Mouse (Mus musculus) thymus, adult 2 months (tissue): ENCODE data around the gene Plaa.

Experiments used
- CTCF ChIP-seq: fragments of 200-500 bp; IDR thresholded peaks from 2 replicates; pipeline ENCODE4 v1.5.1; 2012; ENCODE audit warnings: mild to moderate bottlenecking, control low read depth, low read length, moderate library complexity, borderline replicate concordance; ENCODE audit not compliant: control insufficient read depth, poor library complexity, insufficient read depth; ENCODE audit errors: extremely low read depth
- POLR2A ChIP-seq: fragments of 200-500 bp; IDR thresholded peaks from 2 replicates; pipeline ENCODE4 v1.6.1; 2012; ENCODE audit warnings: mild to moderate bottlenecking, low read length, control low read depth, moderate library complexity; ENCODE audit not compliant: control insufficient read depth, poor library complexity, insufficient read depth; ENCODE audit errors: extremely low read depth

GRCm38 (mm10) chr4:94602496-94603030 is 481 bp downstream of the Plaa start:
- no peak for TF ChIP-seq CTCF
- TF ChIP-seq POLR2A = no peak; the same call in 1 of the 2 replicates
